ENCODE assay signal across 10 mouse cellular contexts in genomic region chr5:112641131-112641530, GRCm38 (mm10).
A peak's percentile ranks its signal among the peaks of the same experiment; 100 is the strongest.
DNase-seq lines count a peak whose midpoint lies in the region; ATAC-seq lines count a peak whose summit lies in the region.
"Had no signal": no experiment of that assay in that cellular context is flagged by ENCODE, and none has a peak within 500 bp of the region (broad histone marks: within the 10 kb centered on the region; RNA-seq: fewer than 3 reads in every experiment).

No protein-coding gene starts in this region.

- no peaks in the 10 kb centered on the region for H3K36me3 ChIP-seq in heart, embryonic 15.5 days
- H3K36me3 ChIP-seq in embryonic facial prominence, embryonic 10.5 days (replicated peaks): 0 out of 2 replicates have a peak, but pooled peaks cover 2% of the 10 kb centered on the region
- H3K36me3 ChIP-seq in hindbrain, embryonic 13.5 days: no peaks in the 10 kb centered on the region
- H3K36me3 ChIP-seq in midbrain, embryonic 13.5 days: no peaks in the 10 kb centered on the region

- H3K4me3 ChIP-seq in heart, embryonic 15.5 days: no peak overlapping the region
- H3K4me3 ChIP-seq in embryonic facial prominence, embryonic 10.5 days: peak overlapping the region; percentile 38
- H3K4me3 ChIP-seq in hindbrain, embryonic 13.5 days: no peak overlapping the region
- no peak overlapping the region for H3K4me3 ChIP-seq in midbrain, embryonic 13.5 days (replicated peaks)

- H3K27me3 ChIP-seq in heart, embryonic 15.5 days: peaks cover 79% of the 10 kb centered on the region
- peaks cover 35% of the 10 kb centered on the region for H3K27me3 ChIP-seq in embryonic facial prominence, embryonic 10.5 days (replicated peaks; ENCODE audit: low read depth, poor library complexity, severe bottlenecking)
- peaks cover 17% of the 10 kb centered on the region for H3K27me3 ChIP-seq in hindbrain, embryonic 13.5 days
- peaks cover 13% of the 10 kb centered on the region; the same call in 1 of the 2 replicates for H3K27me3 ChIP-seq in midbrain, embryonic 13.5 days

- H3K9me3 ChIP-seq in heart, embryonic 15.5 days (replicated peaks): no peaks in the 10 kb centered on the region
- H3K9me3 ChIP-seq in embryonic facial prominence, embryonic 10.5 days: no peaks in the 10 kb centered on the region
- no peaks in the 10 kb centered on the region for H3K9me3 ChIP-seq in hindbrain, embryonic 13.5 days
- 0 out of 2 replicates have a peak, but pooled peaks cover 6% of the 10 kb centered on the region for H3K9me3 ChIP-seq in midbrain, embryonic 13.5 days

- no peak for DNase-seq in heart, adult 18-20 months
- DNase-seq in embryonic facial prominence, embryonic 10.5 days (ENCODE audit: low spot score): no peak
- DNase-seq in adrenal gland, adult (ENCODE audit: inconsistent age in 2 of 2, low spot score in 1 of 2): no peak
- no peak for DNase-seq in right cerebral cortex, adult 18-20 months
- DNase-seq in adrenal gland, adult 18-20 months (ENCODE audit: low spot score in 2 of 2): no peak
- DNase-seq: right cerebral cortex, postnatal 25 days; thymus, postnatal 14 days had no signal

- WGBS in heart, embryonic 15.5 days: 16% methylated on average over 20 of the region's 20 CpGs
- WGBS in embryonic facial prominence, embryonic 10.5 days: 10% methylated on average over 20 of the region's 20 CpGs
- 6% methylated on average over 20 of the region's 20 CpGs for WGBS in hindbrain, embryonic 13.5 days
- WGBS in midbrain, embryonic 13.5 days: 6% methylated on average over 20 of the region's 20 CpGs

- peak overlapping the region; percentile 32 for H3K4me2 ChIP-seq in heart, embryonic 15.5 days
- 0 out of 2 replicates have a peak overlapping the region, but pooled peaks have one; percentile 6 for H3K4me2 ChIP-seq in hindbrain, embryonic 13.5 days
- H3K4me2 ChIP-seq in midbrain, embryonic 13.5 days (replicated peaks): peak overlapping the region; percentile 25

- H3K9ac ChIP-seq in heart, embryonic 15.5 days: no peak overlapping the region
- H3K9ac ChIP-seq in hindbrain, embryonic 13.5 days: no peak overlapping the region; the same call in 1 of the 2 replicates
- no peak overlapping the region; the same call in 1 of the 2 replicates for H3K9ac ChIP-seq in midbrain, embryonic 13.5 days (replicated peaks)

- ATAC-seq in heart, embryonic 15.5 days (replicated peaks; ENCODE audit: insufficient number of reproducible peaks, insufficient read depth, low FRiP score, low read depth): no peak
- ATAC-seq in hindbrain, embryonic 13.5 days (ENCODE audit: low FRiP score): peak; percentile 33; the same call in 1 of the 2 replicates
- no peak for ATAC-seq in midbrain, embryonic 13.5 days

- peaks cover 9% of the 10 kb centered on the region; the same call in 1 of the 2 replicates for H3K4me1 ChIP-seq in heart, embryonic 15.5 days (replicated peaks)
- peaks cover 27% of the 10 kb centered on the region for H3K4me1 ChIP-seq in embryonic facial prominence, embryonic 10.5 days
- peaks cover 25% of the 10 kb centered on the region for H3K4me1 ChIP-seq in hindbrain, embryonic 13.5 days (replicated peaks)
- peaks cover 22% of the 10 kb centered on the region for H3K4me1 ChIP-seq in midbrain, embryonic 13.5 days (replicated peaks)

- no peak overlapping the region for H3K27ac ChIP-seq in heart, embryonic 15.5 days
- peak overlapping the region; percentile 40; the same call in 1 of the 2 replicates for H3K27ac ChIP-seq in embryonic facial prominence, embryonic 10.5 days (replicated peaks)
- H3K27ac ChIP-seq in hindbrain, embryonic 13.5 days: no peak overlapping the region
- no peak overlapping the region for H3K27ac ChIP-seq in midbrain, embryonic 13.5 days
